Mouse (Mus musculus): ENCODE results near the gene Pakap. TPM values are rescaled to one million over a fixed set of nuclear protein-coding genes. Genes with fewer than 3 reads are reported as not detected.

The Pakap gene
- polyA plus RNA-seq, 1 experiment from 2014 or later: 57.5 TPM

DNA sequence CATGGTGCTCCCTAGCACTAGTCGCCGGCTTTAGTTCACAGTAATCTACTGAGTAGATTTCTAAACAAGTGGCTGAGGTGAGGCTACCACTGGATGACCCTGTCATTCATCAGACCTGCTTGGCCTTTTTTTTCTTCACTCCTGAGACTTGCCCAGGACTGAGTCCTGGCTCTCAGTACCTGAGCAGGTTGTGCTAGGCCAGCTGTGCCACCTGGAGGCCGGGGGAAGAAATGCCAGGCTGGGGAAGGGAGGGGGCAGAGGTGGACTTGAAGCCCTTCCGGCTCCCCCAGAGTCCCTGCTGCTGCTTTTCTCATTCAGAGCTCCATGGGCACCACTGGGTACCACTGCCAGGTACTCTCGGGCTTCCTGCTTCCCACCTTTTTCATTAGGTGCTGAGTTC is 220.7 kb downstream of the Pakap start:
- H3K27me3 ChIP-seq (ENCODE audit: control insufficient read depth, insufficient read depth, low read length): no peaks in the 10 kb centered on the region
- no peak overlapping the region for H3K9ac ChIP-seq (ENCODE audit: low read length)
- H3K27ac ChIP-seq (ENCODE audit: low read length): no peak overlapping the region
- no peaks in the 10 kb centered on the region for H3K9me3 ChIP-seq (replicated peaks; ENCODE audit: control insufficient read depth, low read length)
- no peaks in the 10 kb centered on the region for H3K36me3 ChIP-seq (ENCODE audit: control insufficient read depth, insufficient read depth)
- 55% methylated on average over 5 of the region's 5 CpGs for WGBS
- H3K4me1 ChIP-seq (ENCODE audit: control insufficient read depth, insufficient read depth, low read length): peaks cover 39% of the 10 kb centered on the region
- H3K4me2 ChIP-seq (ENCODE audit: low read depth, low read length): no peak overlapping the region
- no peak overlapping the region for H3K4me3 ChIP-seq (ENCODE audit: low read length)
- ATAC-seq (replicated peaks; ENCODE audit: extremely low read depth, insufficient read depth, low FRiP score): no peak

GRCm38 (mm10) chr4:57789118-57789517 is 221.1 kb downstream of the Pakap start:
- Histone ChIP-seq H3K4me1 (ENCODE audit: control insufficient read depth, insufficient read depth, low read length) (peaks cover 39% of the 10 kb centered on the region), H3K9ac (ENCODE audit: low read length) (no peak overlapping the region)

DNA sequence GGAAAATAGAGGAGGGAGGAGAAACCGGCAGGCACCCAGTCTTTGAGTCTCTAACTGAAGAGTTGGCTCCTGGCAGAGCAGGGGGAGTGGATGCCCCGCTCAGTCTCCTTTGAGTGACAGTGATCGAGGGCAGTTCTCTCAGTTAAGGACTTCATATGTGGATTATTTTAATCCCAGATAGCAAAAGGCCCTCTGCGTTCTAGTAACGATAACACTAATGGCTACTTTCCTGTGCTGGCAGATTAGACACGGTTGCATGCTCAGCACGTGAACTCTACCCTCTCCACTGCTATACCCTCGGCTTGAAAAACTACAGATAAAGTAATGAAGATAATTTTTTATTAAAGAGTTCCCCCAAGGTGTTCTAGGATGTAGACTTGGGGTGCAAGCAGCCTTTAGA is 226.0 kb downstream of the Pakap start:
- 19% methylated on average over 8 of the region's 8 CpGs for WGBS
- H3K4me1 ChIP-seq (ENCODE audit: control insufficient read depth, insufficient read depth, low read length): peaks cover 50% of the 10 kb centered on the region
- ATAC-seq (replicated peaks; ENCODE audit: extremely low read depth, insufficient read depth, low FRiP score): 0 out of 2 replicates have a peak, but pooled peaks have one; percentile 38
- H3K27ac ChIP-seq (ENCODE audit: low read length): peak overlapping the region; percentile 77
- H3K27me3 ChIP-seq (ENCODE audit: control insufficient read depth, insufficient read depth, low read length): no peaks in the 10 kb centered on the region
- peak overlapping the region; percentile 34; the same call in 1 of the 2 replicates for H3K9ac ChIP-seq (ENCODE audit: low read length)
- H3K9me3 ChIP-seq (replicated peaks; ENCODE audit: control insufficient read depth, low read length): no peaks in the 10 kb centered on the region
- no peak overlapping the region for H3K4me3 ChIP-seq (ENCODE audit: low read length)
- peak overlapping the region; percentile 23; the same call in 1 of the 2 replicates for H3K4me2 ChIP-seq (ENCODE audit: low read depth, low read length)
- no peaks in the 10 kb centered on the region for H3K36me3 ChIP-seq (ENCODE audit: control insufficient read depth, insufficient read depth)

More at GRCm38 (mm10) chr4:57789118-57789517, 221.1 kb downstream of the Pakap start:
- Histone ChIP-seq H3K36me3 (ENCODE audit: control insufficient read depth, insufficient read depth) (no peaks in the 10 kb centered on the region), H3K27me3 (ENCODE audit: control insufficient read depth, insufficient read depth, low read length) (no peaks in the 10 kb centered on the region), H3K4me2 (ENCODE audit: low read depth, low read length) (no peak overlapping the region), H3K9me3 (replicated peaks; ENCODE audit: control insufficient read depth, low read length) (no peaks in the 10 kb centered on the region), H3K27ac (ENCODE audit: low read length) (peak overlapping the region; percentile 50), H3K4me3 (ENCODE audit: low read length) (no peak overlapping the region)
- ATAC-seq (replicated peaks; ENCODE audit: extremely low read depth, insufficient read depth, low FRiP score): no peak

DNA sequence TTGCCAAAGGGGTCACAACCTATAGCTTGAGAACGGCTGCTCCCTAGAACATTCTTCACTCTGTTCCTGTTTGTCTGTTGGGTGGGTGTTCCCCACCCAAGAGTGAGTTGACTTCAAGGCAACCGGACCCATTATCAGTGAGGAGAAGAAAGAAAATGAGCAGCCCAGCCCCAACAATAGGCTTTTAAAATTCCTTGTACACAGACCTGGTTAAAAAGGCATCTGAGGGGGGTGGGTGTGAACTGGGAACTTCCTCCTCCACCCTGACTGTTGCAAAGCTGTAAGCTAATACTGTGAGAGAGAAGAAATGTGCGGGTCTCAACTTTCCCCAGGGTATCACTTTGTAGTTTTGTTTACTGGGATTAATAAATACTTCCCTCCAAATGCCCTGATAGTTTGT is 226.6 kb downstream of the Pakap start:
- WGBS: 27% methylated on average over 3 of the region's 3 CpGs
- no peak overlapping the region for H3K4me3 ChIP-seq (ENCODE audit: low read length)

DNA sequence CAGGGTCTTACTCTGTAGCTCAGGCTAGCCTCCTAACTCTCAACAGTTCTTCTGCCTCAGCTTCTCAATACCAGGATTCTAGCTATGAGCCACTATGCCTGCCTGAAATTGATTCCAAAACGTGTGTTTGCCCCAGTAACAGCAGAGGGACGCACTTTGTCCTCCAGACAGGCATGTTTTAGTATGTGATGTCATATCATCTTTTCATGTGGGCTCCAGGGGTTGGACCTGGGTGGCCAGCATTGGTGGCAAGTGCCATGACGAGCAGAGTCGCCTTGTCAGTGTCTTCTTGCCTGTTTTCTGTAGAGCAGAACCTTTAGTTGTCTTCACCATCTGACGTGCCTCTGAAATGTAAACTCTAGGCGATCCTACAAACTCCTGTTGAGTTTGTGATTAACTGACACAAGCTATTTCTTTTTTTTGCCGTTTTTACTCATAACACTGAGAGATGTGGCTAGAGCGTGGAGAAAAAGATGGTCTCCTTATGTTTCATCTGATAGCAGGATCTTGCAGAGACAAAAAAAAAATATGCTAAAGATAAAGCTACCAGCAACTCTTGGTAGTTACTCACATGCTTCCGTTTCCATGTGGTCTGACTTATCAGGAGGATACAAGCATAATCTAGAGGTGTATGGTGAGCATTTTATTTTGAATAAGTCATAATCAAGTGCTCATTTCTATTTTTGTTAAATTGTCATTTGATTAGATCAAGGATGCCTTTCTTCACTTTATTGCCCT is 229.7 kb downstream of the Pakap start:
- Histone ChIP-seq H3K4me3 (ENCODE audit: low read length) (no peak overlapping the region), H3K9me3 (replicated peaks; ENCODE audit: control insufficient read depth, low read length) (no peaks in the 10 kb centered on the region), H3K36me3 (ENCODE audit: control insufficient read depth, insufficient read depth) (peaks cover 2% of the 10 kb centered on the region; the same call in 1 of the 2 replicates), H3K4me1 (ENCODE audit: control insufficient read depth, insufficient read depth, low read length) (peaks cover 55% of the 10 kb centered on the region), H3K9ac (ENCODE audit: low read length) (peak overlapping the region; percentile 47; the same call in 1 of the 2 replicates), H3K4me2 (ENCODE audit: low read depth, low read length) (peak overlapping the region; percentile 21; the same call in 1 of the 2 replicates), H3K27ac (ENCODE audit: low read length) (peak overlapping the region; percentile 81), H3K27me3 (ENCODE audit: control insufficient read depth, insufficient read depth, low read length) (no peaks in the 10 kb centered on the region)
- 54% methylated on average over 9 of the region's 9 CpGs for WGBS
- no peak for ATAC-seq (replicated peaks; ENCODE audit: extremely low read depth, insufficient read depth, low FRiP score)

More for the DNA sequence above, 226.6 kb downstream of the Pakap start:
- Histone ChIP-seq H3K9ac (ENCODE audit: low read length) (no peak overlapping the region), H3K27ac (ENCODE audit: low read length) (peak overlapping the region; percentile 77), H3K27me3 (ENCODE audit: control insufficient read depth, insufficient read depth, low read length) (no peaks in the 10 kb centered on the region), H3K9me3 (replicated peaks; ENCODE audit: control insufficient read depth, low read length) (no peaks in the 10 kb centered on the region), H3K4me1 (ENCODE audit: control insufficient read depth, insufficient read depth, low read length) (peaks cover 45% of the 10 kb centered on the region), H3K4me2 (ENCODE audit: low read depth, low read length) (no peak overlapping the region), H3K36me3 (ENCODE audit: control insufficient read depth, insufficient read depth) (no peaks in the 10 kb centered on the region)
- ATAC-seq (replicated peaks; ENCODE audit: extremely low read depth, insufficient read depth, low FRiP score): no peak

- H3K9me3 ChIP-seq (replicated peaks; ENCODE audit: control insufficient read depth, low read length): no peaks in the 10 kb centered on the region
- peak overlapping the region; percentile 21; the same call in 1 of the 2 replicates for H3K4me2 ChIP-seq (ENCODE audit: low read depth, low read length)
- H3K4me1 ChIP-seq (ENCODE audit: control insufficient read depth, insufficient read depth, low read length): peaks cover 48% of the 10 kb centered on the region
- ATAC-seq (replicated peaks; ENCODE audit: extremely low read depth, insufficient read depth, low FRiP score): peak; percentile 61
- H3K4me3 ChIP-seq (ENCODE audit: low read length): no peak overlapping the region
- 23% methylated on average over 10 of the region's 10 CpGs for WGBS
- H3K36me3 ChIP-seq (ENCODE audit: control insufficient read depth, insufficient read depth): peaks cover 2% of the 10 kb centered on the region; the same call in 1 of the 2 replicates
- H3K27ac ChIP-seq (ENCODE audit: low read length): peak overlapping the region; percentile 81
- H3K9ac ChIP-seq (ENCODE audit: low read length): peak overlapping the region; percentile 47
- H3K27me3 ChIP-seq (ENCODE audit: control insufficient read depth, insufficient read depth, low read length): no peaks in the 10 kb centered on the region
These were observed 230.5 kb downstream of the Pakap start for GRCm38 (mm10) chr4:57798286-57799018.

- WGBS: 2% methylated on average over 1 of the region's 1 CpGs
- H3K36me3 ChIP-seq (ENCODE audit: control insufficient read depth, insufficient read depth): peaks cover 4% of the 10 kb centered on the region; the same call in 1 of the 2 replicates
- no peak overlapping the region for H3K4me3 ChIP-seq (ENCODE audit: low read length)
- peak overlapping the region; percentile 81; the same call in 1 of the 2 replicates for H3K27ac ChIP-seq (ENCODE audit: low read length)
- no peak overlapping the region for H3K4me2 ChIP-seq (ENCODE audit: low read depth, low read length)
- H3K9me3 ChIP-seq (replicated peaks; ENCODE audit: control insufficient read depth, low read length): no peaks in the 10 kb centered on the region
- peaks cover 40% of the 10 kb centered on the region for H3K4me1 ChIP-seq (ENCODE audit: control insufficient read depth, insufficient read depth, low read length)
- no peak overlapping the region for H3K9ac ChIP-seq (ENCODE audit: low read length)
- no peak for ATAC-seq (replicated peaks; ENCODE audit: extremely low read depth, insufficient read depth, low FRiP score)
- no peaks in the 10 kb centered on the region for H3K27me3 ChIP-seq (ENCODE audit: control insufficient read depth, insufficient read depth, low read length)
These were observed 231.3 kb downstream of the Pakap start for GRCm38 (mm10) chr4:57799297-57799696.

DNA sequence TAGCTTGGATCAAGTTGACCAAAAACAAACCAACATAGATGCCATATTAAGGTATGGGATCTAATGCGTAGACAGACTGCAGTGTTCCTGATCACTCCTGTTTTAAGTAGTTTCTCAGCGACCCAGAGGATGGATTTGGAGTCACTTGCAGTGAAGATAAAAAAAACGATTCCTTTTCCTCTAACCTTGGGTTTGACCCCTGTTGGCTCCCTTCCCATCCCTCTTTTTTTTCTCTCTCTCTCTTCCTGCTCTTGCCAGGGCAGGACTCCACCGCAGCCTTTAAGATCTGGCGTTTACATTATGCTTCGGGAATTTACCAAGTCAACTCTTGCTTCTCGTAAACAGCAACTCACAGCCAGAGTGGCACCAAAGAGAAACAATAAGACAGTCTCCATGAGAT is 233.3 kb downstream of the Pakap start:
- peak overlapping the region; percentile 53 for H3K27ac ChIP-seq (ENCODE audit: low read length)
- WGBS: 36% methylated on average over 7 of the region's 7 CpGs

GRCm38 (mm10) chr4:57801986-57802385 is 234.0 kb downstream of the Pakap start:
- no peak for ATAC-seq (replicated peaks; ENCODE audit: extremely low read depth, insufficient read depth, low FRiP score)
- no peaks in the 10 kb centered on the region for H3K27me3 ChIP-seq (ENCODE audit: control insufficient read depth, insufficient read depth, low read length)
- H3K4me1 ChIP-seq (ENCODE audit: control insufficient read depth, insufficient read depth, low read length): peaks cover 43% of the 10 kb centered on the region
- peaks cover 7% of the 10 kb centered on the region; the same call in 1 of the 2 replicates for H3K36me3 ChIP-seq (ENCODE audit: control insufficient read depth, insufficient read depth)
- WGBS: 90% methylated on average over 5 of the region's 5 CpGs
- 0 out of 2 replicates have a peak overlapping the region, but pooled peaks have one; percentile 12 for H3K27ac ChIP-seq (ENCODE audit: low read length)
- no peak overlapping the region for H3K4me2 ChIP-seq (ENCODE audit: low read depth, low read length)
- no peak overlapping the region for H3K9ac ChIP-seq (ENCODE audit: low read length)
- H3K9me3 ChIP-seq (replicated peaks; ENCODE audit: control insufficient read depth, low read length): no peaks in the 10 kb centered on the region
- no peak overlapping the region for H3K4me3 ChIP-seq (ENCODE audit: low read length)

More for the DNA sequence above, 233.3 kb downstream of the Pakap start:
- no peak overlapping the region for H3K4me2 ChIP-seq (ENCODE audit: low read depth, low read length)
- H3K4me3 ChIP-seq (ENCODE audit: low read length): no peak overlapping the region
- no peaks in the 10 kb centered on the region for H3K27me3 ChIP-seq (ENCODE audit: control insufficient read depth, insufficient read depth, low read length)
- peaks cover 43% of the 10 kb centered on the region for H3K4me1 ChIP-seq (ENCODE audit: control insufficient read depth, insufficient read depth, low read length)
- ATAC-seq (replicated peaks; ENCODE audit: extremely low read depth, insufficient read depth, low FRiP score): no peak
- no peaks in the 10 kb centered on the region for H3K9me3 ChIP-seq (replicated peaks; ENCODE audit: control insufficient read depth, low read length)
- no peak overlapping the region for H3K9ac ChIP-seq (ENCODE audit: low read length)
- H3K36me3 ChIP-seq (ENCODE audit: control insufficient read depth, insufficient read depth): peaks cover 7% of the 10 kb centered on the region; the same call in 1 of the 2 replicates

Data from heart, embryonic 16.5 days (tissue).